Mouse (Mus musculus) heart, postnatal 14 days (tissue): ENCODE data around the gene Ttc1. TPM values are rescaled to one million over a fixed set of nuclear protein-coding genes. Genes with fewer than 3 reads are reported as not detected.

ENCODE experiments used
- DNase-seq, 2 experiments: peaks; one replicate each; pipeline ENCODE4 v3.0.0; 2021 to 2022
- intact Hi-C: fragments of 180-260 bp; cut with DNase I; formaldehyde crosslinking; loops from one replicate; pipeline ENCODE4 v1.15.1; 2025
- total RNA-seq, 2 experiments: library from RNA; stranded (reverse); gene quantifications; 2 replicates each; pipeline ENCODE4 v1.2.3; 2021

Gene Ttc1
- total RNA-seq, 2 experiments from 2014 or later, result 43.6 to 48.4 TPM

DNA sequence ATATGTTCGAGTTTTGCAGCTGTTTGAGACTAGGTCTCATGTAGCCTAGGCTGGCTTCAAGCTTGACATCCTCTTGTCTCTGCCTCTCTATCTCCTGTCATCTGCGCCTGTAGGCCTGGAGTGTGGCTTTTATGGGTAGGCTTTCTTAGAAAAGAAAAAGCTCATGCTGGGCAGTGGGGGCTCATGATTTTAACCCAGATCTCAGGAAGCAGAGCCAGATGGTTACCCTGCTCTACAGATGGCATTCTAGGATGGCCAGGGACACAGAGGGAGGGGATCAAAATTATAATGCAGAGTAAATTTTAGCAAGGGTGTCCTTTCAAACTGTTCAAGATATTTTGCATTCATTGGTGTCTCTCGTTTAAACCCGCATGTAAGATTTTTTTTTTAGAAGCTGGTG, 35.6 kb downstream of the Ttc1 start:
- intact Hi-C loops, result no loop called here
- no peak for DNase-seq

DNA sequence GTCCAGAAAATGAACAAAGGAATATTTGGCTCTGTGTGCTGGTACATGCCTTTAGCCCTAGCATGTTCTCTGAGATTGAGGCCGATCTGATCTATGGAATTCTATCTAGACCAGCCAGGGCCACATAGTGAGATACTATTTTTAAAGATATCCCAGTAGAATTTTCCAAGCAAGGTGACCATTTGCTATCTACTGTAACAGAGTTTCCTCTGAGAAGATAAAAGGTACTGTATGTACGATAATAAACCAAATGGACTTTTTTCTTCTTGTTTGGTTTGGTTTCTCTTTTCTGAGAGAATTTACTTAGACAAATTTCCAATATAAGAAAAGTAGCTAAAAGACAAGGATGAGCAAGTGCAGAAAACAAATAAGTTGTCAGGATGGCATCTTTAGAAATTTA, 39.4 kb downstream of the Ttc1 start:
- DNase-seq, result no peak
- intact Hi-C loops, result no loop called here

DNA sequence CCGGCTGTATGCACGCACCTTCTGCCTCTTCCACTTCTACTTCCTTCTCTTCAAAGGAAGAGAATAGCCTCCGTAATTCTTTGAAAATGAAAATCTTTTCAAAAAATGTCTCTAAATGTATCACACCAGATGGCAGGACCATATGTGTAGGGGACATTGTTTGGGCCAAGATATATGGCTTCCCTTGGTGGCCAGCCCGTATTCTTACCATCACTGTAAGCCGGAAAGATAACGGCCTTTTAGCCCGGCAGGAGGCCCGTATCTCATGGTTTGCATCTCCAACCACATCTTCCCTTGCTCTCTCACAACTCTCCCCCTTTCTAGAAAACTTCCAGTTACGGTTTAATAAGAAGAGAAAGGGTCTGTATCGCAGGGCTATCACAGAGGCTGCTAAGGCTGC, 42.1 kb downstream of the Ttc1 start:
- intact Hi-C loops, result no loop called here
- no peak for DNase-seq

DNA sequence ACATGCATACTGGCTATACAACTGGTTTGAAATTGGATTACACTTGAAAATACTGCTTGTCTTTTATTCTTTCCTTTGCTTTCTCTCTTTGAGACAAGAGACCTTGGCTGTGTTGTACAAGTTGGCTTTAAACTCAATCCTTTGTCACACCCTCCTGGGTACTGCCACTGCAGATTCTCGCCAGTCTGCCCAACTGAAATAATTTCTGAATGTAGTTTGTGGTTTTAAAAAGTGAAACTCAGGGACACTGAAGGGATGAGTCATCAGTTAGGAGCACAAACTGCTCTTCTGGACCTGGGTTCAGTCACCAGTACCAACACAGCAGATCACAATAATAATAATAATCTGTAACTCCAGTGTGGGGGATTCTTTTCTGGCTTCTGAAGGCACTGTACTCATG, 44.3 kb downstream of the Ttc1 start:
- DNase-seq, result no peak
- intact Hi-C loops, result no loop called here

DNA sequence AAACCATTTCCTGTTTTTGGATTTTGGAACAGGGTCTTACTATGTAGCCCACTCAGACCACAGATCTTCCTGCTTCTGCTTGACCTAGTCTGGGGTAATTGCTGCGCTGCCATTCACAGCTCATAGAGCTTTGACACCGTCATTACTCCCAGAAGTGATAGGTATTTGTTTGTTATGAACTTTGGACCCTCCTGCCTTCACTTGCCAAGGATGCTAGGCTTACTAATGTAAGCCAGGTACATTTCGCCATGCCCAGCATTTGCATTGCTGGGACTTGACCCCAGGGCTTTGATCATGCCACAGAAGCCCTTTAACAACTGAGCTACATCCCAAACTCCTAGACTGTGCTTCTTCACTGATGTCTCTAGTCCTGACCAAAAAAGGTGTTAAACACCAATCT, 47.5 kb downstream of the Ttc1 start:
- intact Hi-C loops, result no loop called here
- DNase-seq, result no peak

DNA sequence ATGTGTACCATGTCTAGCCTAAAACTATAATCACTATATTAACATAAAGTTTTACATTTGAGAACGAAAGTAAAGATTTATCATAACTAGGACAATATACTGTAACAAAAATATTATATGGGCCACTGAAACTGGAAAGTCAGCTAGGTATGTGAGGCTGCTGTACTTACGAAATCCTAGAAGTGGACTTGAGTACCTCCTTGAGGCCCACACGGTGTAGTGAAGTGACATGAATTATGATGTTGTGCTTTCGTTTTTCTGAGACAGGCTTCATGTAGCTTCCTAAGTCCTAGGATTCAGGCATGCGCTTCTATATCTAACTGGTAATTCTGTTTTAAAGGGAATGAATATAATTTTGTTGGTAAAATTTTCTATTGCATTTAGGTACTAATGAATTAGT, 49.2 kb downstream of the Ttc1 start:
- intact Hi-C loops, result no loop called here
- no peak for DNase-seq

DNA sequence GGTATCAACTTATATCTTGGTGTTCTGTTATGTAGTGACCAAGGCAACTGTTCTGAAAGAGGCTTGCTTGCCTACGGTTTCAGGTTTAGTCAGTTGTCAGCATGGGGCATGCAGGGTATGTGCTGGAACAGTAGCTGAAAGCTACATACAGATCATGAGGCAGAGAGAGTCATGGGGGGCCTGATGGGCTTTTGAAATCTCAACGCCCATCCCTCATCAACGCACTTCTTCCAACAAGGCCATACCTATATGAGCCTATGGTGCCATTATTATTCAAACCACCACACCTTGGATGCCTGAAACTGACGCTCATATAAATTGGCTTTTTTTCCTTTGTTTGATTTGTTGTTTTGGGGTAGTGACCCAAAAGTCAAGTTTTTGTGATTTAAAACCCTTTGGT, 51.2 kb downstream of the Ttc1 start:
- intact Hi-C loops, result no loop called here
- DNase-seq, result no peak

DNA sequence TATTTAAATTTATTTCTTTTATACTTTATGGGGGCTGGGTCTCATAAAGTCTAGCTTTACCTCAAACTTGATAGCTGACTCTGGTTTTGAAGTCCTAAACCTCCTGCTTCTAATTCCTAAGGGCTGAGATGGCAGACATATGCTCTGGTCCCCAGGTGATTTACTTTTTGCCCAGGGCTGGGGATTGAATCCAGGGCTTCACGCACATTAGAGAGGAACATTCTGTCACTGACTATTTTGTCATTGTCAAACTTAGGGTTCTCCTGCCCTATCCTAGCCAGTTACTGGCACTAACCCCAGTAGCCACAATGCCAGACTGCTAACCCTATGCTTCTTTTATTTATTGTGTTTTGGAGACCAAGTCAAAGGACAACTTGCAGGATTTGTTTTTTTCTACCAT, 59.0 kb downstream of the Ttc1 start:
- DNase-seq, result no peak
- intact Hi-C loops, result no loop called here

DNA sequence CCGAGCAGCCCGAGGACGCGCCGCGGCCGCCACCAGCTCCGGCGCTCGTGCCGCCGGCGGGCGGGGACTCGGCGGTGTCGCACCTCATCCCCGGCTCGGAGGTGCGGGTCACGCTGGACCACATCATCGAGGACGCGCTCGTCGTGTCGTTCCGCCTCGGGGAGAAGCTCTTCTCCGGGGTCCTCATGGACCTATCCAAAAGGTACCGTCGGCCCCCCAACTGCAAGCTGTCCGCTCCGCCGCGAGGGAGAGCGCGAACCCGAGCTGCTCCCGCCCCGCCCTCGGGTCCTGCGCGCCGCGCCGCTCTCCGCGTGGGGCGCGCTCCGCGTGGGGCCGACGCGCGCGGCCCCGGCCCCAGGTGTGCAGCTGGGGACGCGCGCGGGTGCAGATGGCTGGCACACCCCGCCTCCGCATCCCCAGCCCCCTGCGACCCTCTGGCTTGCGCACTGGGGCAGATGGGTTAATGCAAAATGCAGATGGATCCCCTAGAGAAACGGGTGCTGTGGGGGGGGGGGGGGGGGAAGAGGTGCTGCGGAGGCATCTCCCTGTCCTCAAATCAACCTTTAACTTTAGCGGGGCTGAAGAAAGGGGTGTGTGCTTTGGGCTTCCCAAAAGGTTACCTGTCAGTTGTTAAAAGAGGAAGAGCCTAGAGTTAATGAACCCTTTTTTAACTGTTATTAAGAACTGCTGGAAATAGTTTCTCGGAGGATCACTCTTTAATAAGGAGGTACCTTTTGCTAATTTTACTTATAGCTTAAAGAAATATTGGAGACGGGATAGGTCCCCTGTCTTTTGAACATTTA, 65.2 kb downstream of the Ttc1 start:
- intact Hi-C loops, result loop anchor here (5.0 kb wide), 1 partner anchor 55 kb away; no protein-coding TSS in a partner anchor
- DNase-seq, result peak; percentile 64 to 67

DNA sequence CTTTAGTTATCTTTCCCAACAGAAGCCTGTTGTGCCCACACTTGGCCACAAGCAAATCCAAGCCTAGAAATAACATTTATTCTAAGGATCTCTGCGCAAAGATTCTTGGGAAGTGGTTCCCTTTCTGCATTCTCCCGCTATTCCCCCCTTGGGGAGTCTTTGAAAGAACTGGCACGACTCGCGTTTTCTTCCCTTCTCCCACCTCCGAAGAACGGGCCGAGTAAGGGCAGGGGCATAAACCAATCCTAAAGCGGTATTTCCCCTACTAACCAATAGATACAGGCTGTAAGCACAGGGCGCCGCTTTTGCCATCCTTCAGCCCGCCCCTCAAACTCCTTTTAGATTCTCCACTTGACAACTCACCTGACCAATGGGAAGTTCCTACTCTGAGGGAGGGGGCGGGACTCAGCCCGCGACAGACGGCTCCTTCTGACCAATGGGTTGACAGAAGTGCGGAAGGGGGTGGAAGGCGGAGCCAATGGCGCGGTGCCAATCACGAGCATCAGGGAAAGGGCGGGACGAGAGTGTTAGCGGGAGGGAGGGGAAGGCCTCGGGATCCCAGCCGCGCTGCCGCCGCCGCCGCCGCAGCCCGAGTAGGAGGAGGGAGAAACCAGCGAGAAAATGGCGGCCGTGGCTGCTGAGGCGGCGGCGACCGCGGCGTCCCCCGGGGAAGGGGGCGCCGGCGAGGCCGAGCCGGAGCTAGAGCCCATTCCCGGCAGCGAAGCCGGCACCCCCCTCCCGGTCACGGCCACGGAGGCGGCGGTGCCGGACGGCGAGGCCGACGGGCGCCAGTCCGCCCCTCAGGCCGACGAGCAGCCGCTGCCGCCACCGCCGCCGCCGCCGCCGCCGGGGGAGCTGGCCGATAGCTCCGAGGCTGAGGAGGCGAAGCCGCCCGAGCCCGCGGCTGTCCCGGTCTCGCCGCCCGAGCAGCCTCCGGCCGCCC, 66.1 kb downstream of the Ttc1 start, which contains the start of gene Pwwp2a:
Pwwp2a (plus strand) TSS at position 527 of the 943 bp plus-strand sequence.
- intact Hi-C loops, result loop anchor here (5.0 kb wide), 1 partner anchor 54 kb away; no protein-coding TSS in a partner anchor

More for the DNA sequence above, 66.1 kb downstream of the Ttc1 start, which contains the start of gene Pwwp2a:
- peak; percentile 99 to 100 for DNase-seq

Other genes starting within 250 kb of the Ttc1 start
- gene Ccnjl, start 219.2 kb downstream of the Ttc1 start, total RNA-seq, result 1 to 10 TPM; 7.4 to 8.5 TPM
- 1 to 10 TPM; 1.2 to 1.6 TPM for gene 4933415A04Rik, start 161.0 kb downstream of the Ttc1 start, total RNA-seq
- not detected for gene Fabp6, start 146.5 kb downstream of the Ttc1 start, total RNA-seq
- 10 to 100 TPM; 26.1 to 27.7 TPM for gene Pwwp2a, start 66.0 kb downstream of the Ttc1 start, total RNA-seq
- gene Adra1b, start 153.2 kb upstream of the Ttc1 start, total RNA-seq, result 10 to 100 TPM; 43.7 to 47.6 TPM